Mouse (Mus musculus): Measurements from ENCODE around the gene Spop. TPM values are rescaled to one million over a fixed set of nuclear protein-coding genes. Genes with fewer than 3 reads are reported as not detected.
A peak's percentile ranks its signal among the peaks of the same experiment; 100 is the strongest.

The Spop gene
- polyA plus RNA-seq, 1 experiment from 2014 or later, result 114 TPM

DNA sequence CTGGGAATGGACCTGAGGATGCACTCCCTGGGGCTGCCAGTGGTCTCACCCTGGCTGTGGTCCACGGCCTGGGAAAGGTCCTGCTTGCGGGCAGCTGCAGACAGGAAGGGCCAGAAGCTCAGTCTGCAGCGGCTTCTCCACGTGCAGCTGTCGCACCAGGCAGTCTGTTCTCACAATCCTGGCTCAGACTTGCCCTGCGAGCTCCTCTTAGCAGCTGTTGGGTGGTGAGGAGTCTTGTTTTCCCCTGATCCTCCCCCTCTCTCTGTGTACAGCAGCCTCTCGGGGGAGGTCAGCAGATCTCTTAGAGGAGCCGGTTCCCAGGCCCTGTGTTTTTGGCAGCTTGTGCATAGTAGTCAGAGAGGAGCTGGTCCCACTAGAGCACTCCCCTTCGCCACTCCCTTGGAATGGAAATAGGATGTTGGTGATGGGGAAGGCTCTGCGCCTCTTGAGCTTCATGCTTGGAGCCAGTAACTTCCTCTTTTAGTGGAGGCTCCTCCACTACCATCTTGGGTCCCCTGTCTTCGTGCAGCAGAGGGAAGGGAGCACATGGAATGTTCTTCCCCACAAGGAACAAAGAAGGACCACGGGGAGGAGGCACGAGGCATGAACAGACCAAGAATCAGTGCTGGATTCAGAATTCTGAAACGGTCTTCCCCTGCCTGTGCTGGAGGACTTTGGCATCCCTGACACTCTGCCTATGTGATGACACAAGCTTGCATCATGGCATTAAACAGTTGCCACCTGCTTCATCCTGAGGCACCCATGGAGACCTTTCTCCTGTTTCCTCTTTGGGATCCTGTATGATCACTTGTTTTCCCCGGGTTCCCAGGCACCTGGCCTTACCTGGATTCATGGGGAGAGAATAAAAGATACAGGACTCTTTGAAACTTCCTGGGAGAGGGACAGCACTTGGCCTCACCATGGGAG is 43.7 kb upstream of the Spop start:
- ATAC-seq (ENCODE audit: insufficient number of reproducible peaks, low FRiP score, low TSS enrichment, low read depth) (no peak), DNase-seq (ENCODE audit: low spot score) (no peak)
- Histone ChIP-seq H3K9me3 (ENCODE audit: control insufficient read depth, low read length) (no peaks in the 10 kb centered on the region), H3K36me3 (ENCODE audit: control insufficient read depth, insufficient read depth, low read length) (peaks cover 6% of the 10 kb centered on the region), H3K4me3 (ENCODE audit: low read depth, low read length) (no peak overlapping the region), H3K9ac (ENCODE audit: low read length) (no peak overlapping the region), H3K27me3 (ENCODE audit: control insufficient read depth, insufficient read depth, low read length) (no peaks in the 10 kb centered on the region), H3K4me2 (ENCODE audit: low read depth, severe bottlenecking) (no peak overlapping the region), H3K4me1 (ENCODE audit: control insufficient read depth, insufficient read depth, low read length) (no peaks in the 10 kb centered on the region), H3K27ac (replicated peaks; ENCODE audit: low read depth, low read length) (no peak overlapping the region)
- 75% methylated on average over 15 of the region's 15 CpGs for WGBS

DNA sequence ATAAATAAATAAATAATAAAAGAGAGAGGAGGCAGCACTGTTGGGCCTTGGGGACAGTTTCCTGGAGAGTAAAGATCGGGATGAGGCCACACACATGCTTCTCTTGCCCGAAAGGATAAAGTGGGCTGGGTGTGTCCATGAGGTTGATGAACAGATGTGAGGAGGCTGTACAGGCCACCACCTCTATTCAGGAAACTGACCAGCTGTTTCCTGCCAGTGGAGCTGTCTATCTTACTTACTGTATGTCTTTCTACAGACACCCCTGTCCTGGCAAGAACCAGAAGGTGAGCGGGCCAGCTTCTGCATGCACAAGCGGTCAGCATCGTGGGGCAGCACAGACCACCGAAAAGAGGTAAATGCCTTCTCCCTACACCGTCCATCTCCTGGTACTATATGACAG is 42.7 kb upstream of the Spop start:
- WGBS, result 92% methylated on average over 7 of the region's 7 CpGs
- ATAC-seq (ENCODE audit: insufficient number of reproducible peaks, low FRiP score, low TSS enrichment, low read depth) (no peak), DNase-seq (ENCODE audit: low spot score) (no peak)
- no peak overlapping the region for H3K4me2 ChIP-seq (ENCODE audit: low read depth, severe bottlenecking)
- H3K9ac ChIP-seq (ENCODE audit: low read length), result no peak overlapping the region
- no peak overlapping the region for H3K27ac ChIP-seq (replicated peaks; ENCODE audit: low read depth, low read length)
- H3K27me3 ChIP-seq (ENCODE audit: control insufficient read depth, insufficient read depth, low read length), result no peaks in the 10 kb centered on the region
- peaks cover 11% of the 10 kb centered on the region for H3K36me3 ChIP-seq (ENCODE audit: control insufficient read depth, insufficient read depth, low read length)
- no peak overlapping the region for H3K4me3 ChIP-seq (ENCODE audit: low read depth, low read length)
- H3K9me3 ChIP-seq (ENCODE audit: control insufficient read depth, low read length), result no peaks in the 10 kb centered on the region
- no peaks in the 10 kb centered on the region for H3K4me1 ChIP-seq (ENCODE audit: control insufficient read depth, insufficient read depth, low read length)

DNA sequence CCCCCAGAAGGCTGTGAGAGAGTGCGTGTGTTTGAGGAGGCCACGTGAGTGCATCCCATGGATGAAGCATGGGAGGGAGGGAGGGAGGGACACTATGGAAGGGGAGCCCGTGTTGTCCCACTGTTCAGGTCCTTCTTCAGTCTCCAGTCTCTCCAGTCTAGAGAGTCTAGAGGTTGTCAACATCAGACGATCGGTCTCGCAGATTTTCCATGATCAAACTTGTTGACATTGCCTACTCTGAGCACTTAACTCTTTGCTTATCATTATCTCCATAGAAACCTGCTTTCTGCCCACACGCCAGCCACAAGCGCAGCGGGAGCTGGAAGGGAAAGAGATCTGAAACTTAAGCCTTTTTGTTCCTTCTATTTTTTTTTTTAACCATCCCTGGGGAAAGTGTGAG is 35.0 kb upstream of the Spop start:
- peaks cover 26% of the 10 kb centered on the region for H3K36me3 ChIP-seq (ENCODE audit: control insufficient read depth, insufficient read depth, low read length)
- DNase-seq (ENCODE audit: low spot score) (no peak), ATAC-seq (ENCODE audit: insufficient number of reproducible peaks, low FRiP score, low TSS enrichment, low read depth) (no peak)
- H3K4me1 ChIP-seq (ENCODE audit: control insufficient read depth, insufficient read depth, low read length), result no peaks in the 10 kb centered on the region
- H3K4me3 ChIP-seq (ENCODE audit: low read depth, low read length), result no peak overlapping the region
- H3K27ac ChIP-seq (replicated peaks; ENCODE audit: low read depth, low read length), result no peak overlapping the region
- H3K9me3 ChIP-seq (ENCODE audit: control insufficient read depth, low read length), result no peaks in the 10 kb centered on the region
- no peaks in the 10 kb centered on the region for H3K27me3 ChIP-seq (ENCODE audit: control insufficient read depth, insufficient read depth, low read length)
- no peak overlapping the region for H3K9ac ChIP-seq (ENCODE audit: low read length)
- WGBS, result 81% methylated on average over 9 of the region's 9 CpGs
- H3K4me2 ChIP-seq (ENCODE audit: low read depth, severe bottlenecking), result no peak overlapping the region

DNA sequence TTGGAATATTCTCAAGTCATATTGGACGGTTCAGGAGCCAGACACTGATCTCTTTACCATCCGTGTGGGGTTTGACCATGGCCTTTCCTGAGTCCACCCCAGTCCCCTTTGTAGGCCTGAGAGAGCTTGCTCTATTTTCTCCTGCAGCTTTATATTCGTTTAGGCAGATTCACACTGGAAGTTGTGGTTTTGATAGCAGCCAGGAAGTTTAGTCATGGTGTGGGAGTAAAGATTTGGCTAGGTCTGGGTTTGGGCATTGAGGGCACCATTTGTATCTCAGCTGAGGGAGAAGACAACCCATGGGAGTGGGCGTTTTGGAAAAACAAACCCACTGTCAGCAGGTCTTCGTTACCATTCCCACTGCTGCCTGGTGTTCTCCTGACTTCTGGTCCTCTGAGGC is 34.3 kb upstream of the Spop start:
- DNase-seq (ENCODE audit: low spot score) (no peak), ATAC-seq (ENCODE audit: insufficient number of reproducible peaks, low FRiP score, low TSS enrichment, low read depth) (no peak)
- Histone ChIP-seq H3K9me3 (ENCODE audit: control insufficient read depth, low read length) (no peaks in the 10 kb centered on the region), H3K4me1 (ENCODE audit: control insufficient read depth, insufficient read depth, low read length) (no peaks in the 10 kb centered on the region), H3K27ac (replicated peaks; ENCODE audit: low read depth, low read length) (no peak overlapping the region), H3K36me3 (ENCODE audit: control insufficient read depth, insufficient read depth, low read length) (peaks cover 26% of the 10 kb centered on the region), H3K4me2 (ENCODE audit: low read depth, severe bottlenecking) (no peak overlapping the region), H3K4me3 (ENCODE audit: low read depth, low read length) (no peak overlapping the region), H3K9ac (ENCODE audit: low read length) (no peak overlapping the region), H3K27me3 (ENCODE audit: control insufficient read depth, insufficient read depth, low read length) (no peaks in the 10 kb centered on the region)
- 84% methylated on average over 5 of the region's 5 CpGs for WGBS

DNA sequence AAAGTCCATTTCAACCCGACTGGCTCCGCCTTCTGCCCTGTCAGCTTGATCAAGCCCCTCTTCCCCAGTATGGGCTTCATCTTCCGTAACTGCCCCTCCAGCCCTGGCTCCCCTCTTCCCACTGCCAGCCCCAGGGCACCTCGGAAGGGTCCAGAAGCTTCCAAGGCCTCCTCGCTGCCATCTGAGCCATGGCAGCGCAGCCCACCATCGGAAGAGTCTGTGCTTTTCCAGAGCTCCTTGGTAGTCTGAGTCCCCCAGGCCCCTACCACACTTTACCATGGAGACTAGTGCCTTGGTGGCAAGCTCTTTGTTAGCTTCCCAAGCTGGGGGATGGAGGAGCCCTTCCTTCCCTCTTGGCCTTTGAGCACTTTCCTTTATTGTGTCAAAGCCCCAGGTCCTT is 33.2 kb upstream of the Spop start:
- no peak overlapping the region for H3K4me3 ChIP-seq (ENCODE audit: low read depth, low read length)
- ATAC-seq (ENCODE audit: insufficient number of reproducible peaks, low FRiP score, low TSS enrichment, low read depth) (no peak), DNase-seq (ENCODE audit: low spot score) (no peak)
- H3K27ac ChIP-seq (replicated peaks; ENCODE audit: low read depth, low read length), result no peak overlapping the region
- peaks cover 23% of the 10 kb centered on the region for H3K36me3 ChIP-seq (ENCODE audit: control insufficient read depth, insufficient read depth, low read length)
- no peak overlapping the region for H3K9ac ChIP-seq (ENCODE audit: low read length)
- no peaks in the 10 kb centered on the region for H3K27me3 ChIP-seq (ENCODE audit: control insufficient read depth, insufficient read depth, low read length)
- WGBS, result 95% methylated on average over 7 of the region's 7 CpGs
- H3K9me3 ChIP-seq (ENCODE audit: control insufficient read depth, low read length), result no peaks in the 10 kb centered on the region
- H3K4me2 ChIP-seq (ENCODE audit: low read depth, severe bottlenecking), result no peak overlapping the region
- 0 out of 2 replicates have a peak, but pooled peaks cover 3% of the 10 kb centered on the region for H3K4me1 ChIP-seq (ENCODE audit: control insufficient read depth, insufficient read depth, low read length)

DNA sequence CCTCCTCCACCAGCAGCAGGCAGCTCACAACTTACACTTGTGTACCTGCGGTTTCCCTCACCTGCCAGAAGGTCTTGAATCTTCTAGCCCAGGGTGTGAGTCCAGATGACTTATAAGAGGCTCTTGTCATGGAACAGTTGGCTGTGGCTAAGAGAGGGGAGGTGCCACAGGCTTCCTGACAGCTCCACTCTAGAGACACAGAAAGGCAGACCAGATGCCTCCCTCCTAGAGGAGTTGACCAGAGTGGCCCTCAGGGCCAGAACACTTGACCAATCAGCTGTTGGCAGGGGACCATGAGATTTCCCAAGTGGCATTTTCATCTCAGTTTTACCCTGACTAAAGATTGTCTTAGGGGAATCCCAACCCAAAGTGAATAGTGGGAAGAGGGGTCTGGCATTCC is 32.7 kb upstream of the Spop start:
- Histone ChIP-seq H3K4me1 (ENCODE audit: control insufficient read depth, insufficient read depth, low read length) (0 out of 2 replicates have a peak, but pooled peaks cover 3% of the 10 kb centered on the region), H3K4me3 (ENCODE audit: low read depth, low read length) (no peak overlapping the region), H3K9me3 (ENCODE audit: control insufficient read depth, low read length) (no peaks in the 10 kb centered on the region), H3K4me2 (ENCODE audit: low read depth, severe bottlenecking) (no peak overlapping the region), H3K9ac (ENCODE audit: low read length) (no peak overlapping the region), H3K36me3 (ENCODE audit: control insufficient read depth, insufficient read depth, low read length) (peaks cover 19% of the 10 kb centered on the region), H3K27ac (replicated peaks; ENCODE audit: low read depth, low read length) (no peak overlapping the region), H3K27me3 (ENCODE audit: control insufficient read depth, insufficient read depth, low read length) (no peaks in the 10 kb centered on the region)
- WGBS, result 96% methylated on average over 1 of the region's 1 CpGs
- DNase-seq (ENCODE audit: low spot score) (no peak), ATAC-seq (ENCODE audit: insufficient number of reproducible peaks, low FRiP score, low TSS enrichment, low read depth) (no peak)

DNA sequence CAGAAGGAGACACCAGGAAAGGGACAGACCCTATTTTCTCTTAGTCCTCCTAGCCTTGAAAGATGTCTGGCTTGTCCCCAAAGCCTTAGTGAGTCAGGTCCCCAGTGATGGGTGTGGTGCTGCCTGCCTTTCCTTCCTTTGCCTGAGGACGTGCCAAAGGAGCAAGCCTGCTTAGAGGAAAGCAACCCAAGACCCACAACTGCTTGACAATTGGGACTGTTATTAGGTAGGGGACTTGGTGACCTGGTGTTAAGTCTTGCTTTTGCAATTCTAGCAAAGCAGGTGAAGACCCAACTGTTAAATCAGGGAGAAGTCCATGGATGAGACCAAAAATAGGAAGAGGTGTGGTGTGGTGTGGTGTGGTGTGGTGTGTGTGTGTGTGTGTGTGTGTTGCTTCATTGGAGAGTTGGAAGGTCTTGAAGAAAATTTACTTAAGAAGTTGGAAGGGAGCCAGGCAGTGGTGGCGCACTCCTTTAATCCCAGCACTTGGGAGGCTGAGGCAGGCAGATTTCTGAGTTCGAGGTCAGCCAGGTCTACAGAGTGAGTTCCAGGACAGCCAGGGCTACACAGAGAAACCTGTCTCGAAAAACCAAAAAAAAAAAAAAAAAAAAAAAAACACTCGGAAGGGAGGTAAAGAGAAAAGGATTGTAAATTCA is 30.4 kb upstream of the Spop start:
- Histone ChIP-seq H3K4me2 (ENCODE audit: low read depth, severe bottlenecking) (no peak overlapping the region), H3K9me3 (ENCODE audit: control insufficient read depth, low read length) (no peaks in the 10 kb centered on the region), H3K4me3 (ENCODE audit: low read depth, low read length) (no peak overlapping the region), H3K27me3 (ENCODE audit: control insufficient read depth, insufficient read depth, low read length) (no peaks in the 10 kb centered on the region), H3K27ac (replicated peaks; ENCODE audit: low read depth, low read length) (no peak overlapping the region), H3K9ac (ENCODE audit: low read length) (no peak overlapping the region), H3K36me3 (ENCODE audit: control insufficient read depth, insufficient read depth, low read length) (peaks cover 9% of the 10 kb centered on the region), H3K4me1 (ENCODE audit: control insufficient read depth, insufficient read depth, low read length) (0 out of 2 replicates have a peak, but pooled peaks cover 3% of the 10 kb centered on the region)
- DNase-seq (ENCODE audit: low spot score), result no peak
- ATAC-seq (ENCODE audit: insufficient number of reproducible peaks, low FRiP score, low TSS enrichment, low read depth), result no peak
- 85% methylated on average over 5 of the region's 5 CpGs for WGBS

DNA sequence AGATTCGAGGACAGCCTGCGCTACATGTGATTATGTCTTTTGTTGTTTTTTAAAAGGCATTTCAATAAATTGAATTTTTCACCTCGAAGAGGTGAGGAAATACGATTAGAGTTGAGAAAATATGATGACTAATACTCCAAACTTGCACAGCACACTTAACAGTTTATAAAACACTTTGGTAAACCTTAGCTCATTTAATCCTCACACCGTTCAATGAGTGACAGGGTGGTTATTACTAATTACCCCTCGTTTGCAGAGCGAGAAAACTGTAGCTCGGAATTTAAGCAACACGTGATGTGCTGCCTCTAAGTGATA is 29.9 kb upstream of the Spop start:
- Histone ChIP-seq H3K4me2 (ENCODE audit: low read depth, severe bottlenecking) (peak overlapping the region; percentile 18; the same call in 1 of the 2 replicates), H3K27me3 (ENCODE audit: control insufficient read depth, insufficient read depth, low read length) (no peaks in the 10 kb centered on the region), H3K27ac (replicated peaks; ENCODE audit: low read depth, low read length) (no peak overlapping the region), H3K4me1 (ENCODE audit: control insufficient read depth, insufficient read depth, low read length) (0 out of 2 replicates have a peak, but pooled peaks cover 3% of the 10 kb centered on the region), H3K9ac (ENCODE audit: low read length) (no peak overlapping the region), H3K36me3 (ENCODE audit: control insufficient read depth, insufficient read depth, low read length) (peaks cover 9% of the 10 kb centered on the region), H3K9me3 (ENCODE audit: control insufficient read depth, low read length) (no peaks in the 10 kb centered on the region), H3K4me3 (ENCODE audit: low read depth, low read length) (peak overlapping the region; percentile 84; the same call in 1 of the 2 replicates)
- peak; percentile 20; the same call in 1 of the 2 replicates for ATAC-seq (ENCODE audit: insufficient number of reproducible peaks, low FRiP score, low TSS enrichment, low read depth)
- 40% methylated on average over 9 of the region's 9 CpGs for WGBS
- no peak for DNase-seq (ENCODE audit: low spot score)

Data from limb, embryonic 11.5 days (tissue).